Mouse (Mus musculus) splenic B cell, adult 2 months (primary cell): ENCODE data around the gene Lrrc30.

Experiments
- DNase-seq: peaks from one replicate; pipeline ENCODE4 v3.0.0-alpha.2; 2011; ENCODE audit warnings: low read depth, low spot score
- H3K27me3 ChIP-seq: 2 replicates; pipeline ENCODE4 v1.6.1; 2012; ENCODE audit warnings: mild to moderate bottlenecking, low read length, moderate library complexity, mixed read lengths; ENCODE audit not compliant: control insufficient read depth, poor library complexity, insufficient read depth, severe bottlenecking
- H3K36me3 ChIP-seq: 2 replicates; pipeline ENCODE4 v1.6.1; 2012; ENCODE audit warnings: mild to moderate bottlenecking, low read length, moderate library complexity, mixed read lengths; ENCODE audit not compliant: control insufficient read depth, poor library complexity, insufficient read depth, severe bottlenecking

Gene Lrrc30

DNA sequence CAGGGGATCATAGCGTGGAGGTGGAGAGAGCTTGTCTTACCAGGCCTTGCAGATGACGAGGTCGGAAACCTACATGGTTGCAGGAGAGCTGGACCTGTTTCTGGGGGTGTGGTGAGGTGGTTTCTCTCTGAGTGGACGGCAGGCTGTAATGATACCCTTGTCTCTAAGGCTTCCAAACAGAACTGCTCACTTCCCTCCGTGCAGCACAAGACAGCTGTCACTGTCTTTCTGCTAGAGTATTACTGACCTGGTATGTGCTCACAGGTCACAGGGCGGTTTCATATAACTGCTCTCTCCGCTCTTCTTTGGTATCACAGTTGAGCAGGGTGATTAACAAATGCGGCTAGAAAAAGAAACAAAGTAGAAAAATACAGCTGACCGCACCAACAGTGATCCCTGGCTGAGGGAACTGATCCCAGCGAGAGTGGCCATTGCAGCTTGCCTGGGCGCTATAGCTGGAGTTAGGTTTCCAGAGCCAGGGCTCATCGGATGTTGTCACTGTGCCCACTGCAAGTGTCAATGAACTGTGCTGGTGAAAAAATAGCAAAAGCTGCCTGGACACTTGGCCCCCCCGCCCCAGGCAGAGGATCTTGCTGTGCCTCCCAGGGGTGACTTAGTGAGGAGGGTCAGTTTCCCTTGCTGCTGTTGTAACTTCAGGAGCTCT lies at the start of gene Lrrc30:
Gene Lrrc30, minus strand, starts transcription at position 48 of the 664 bp plus-strand sequence.
- no peaks in the 10 kb centered on the region for H3K36me3 ChIP-seq
- DNase-seq = no peak
- no peaks in the 10 kb centered on the region for H3K27me3 ChIP-seq

DNA sequence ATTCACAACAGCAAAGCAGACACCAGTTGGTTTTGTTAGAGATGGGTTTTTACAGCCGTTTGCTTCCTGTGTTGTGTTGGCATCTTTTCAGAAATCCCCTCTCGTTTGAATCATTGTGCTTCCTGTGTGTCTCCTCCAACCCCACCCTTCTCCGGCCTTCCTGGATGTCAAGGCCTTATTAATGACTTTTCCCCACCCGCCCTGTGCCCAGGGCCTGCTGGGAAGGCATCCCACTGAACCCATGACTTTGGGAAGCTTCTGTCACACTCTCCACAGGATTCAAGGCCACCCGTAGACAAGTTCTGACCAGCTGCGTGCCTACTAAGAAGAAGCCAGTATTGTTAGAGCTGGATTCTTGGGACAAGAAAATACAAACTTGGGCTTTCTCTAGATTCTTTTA lies 48.6 kb upstream of the Lrrc30 start:
- Histone ChIP-seq H3K27me3 (no peaks in the 10 kb centered on the region), H3K36me3 (no peaks in the 10 kb centered on the region)
- DNase-seq = no peak

DNA sequence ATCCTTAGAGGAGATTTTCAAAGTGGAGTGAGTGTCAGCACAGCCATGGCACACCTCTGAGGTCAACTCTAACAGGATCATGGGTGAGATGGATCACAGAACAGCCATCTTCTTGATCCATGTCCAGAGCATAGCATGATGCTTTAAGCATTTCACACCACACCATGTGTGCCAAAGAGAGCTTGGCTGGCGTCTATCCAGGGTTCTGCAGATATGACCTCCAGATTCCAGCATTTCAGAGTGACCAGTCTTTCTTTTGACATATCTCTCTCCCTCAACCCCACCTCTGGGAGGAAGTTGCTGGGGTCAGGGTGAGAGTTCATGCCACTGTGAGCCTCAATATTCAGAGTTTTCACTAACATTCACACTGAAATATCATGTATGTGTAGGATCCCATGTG lies 46.1 kb upstream of the Lrrc30 start:
- no peaks in the 10 kb centered on the region for H3K36me3 ChIP-seq
- H3K27me3 ChIP-seq = no peaks in the 10 kb centered on the region
- DNase-seq = no peak

DNA sequence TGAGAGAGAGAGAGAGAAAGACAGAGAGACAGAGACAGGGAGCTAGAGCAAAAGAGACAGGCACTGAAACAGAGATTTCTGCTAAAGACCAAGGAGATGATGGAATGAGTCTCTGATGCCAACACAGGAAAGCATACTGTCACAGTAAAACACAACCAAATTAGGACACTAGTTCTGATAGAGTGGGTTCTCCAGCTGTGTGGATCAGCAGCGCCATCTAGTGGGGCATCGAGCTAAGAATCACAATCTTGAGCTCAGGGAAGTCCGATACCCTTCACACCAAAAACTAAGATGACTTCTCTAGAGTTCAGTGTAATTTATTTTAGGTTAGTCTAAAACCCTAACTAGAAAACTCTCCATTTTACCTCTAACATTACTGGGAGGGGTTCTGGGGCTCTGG lies 35.5 kb upstream of the Lrrc30 start:
- DNase-seq = no peak
- no peaks in the 10 kb centered on the region for H3K36me3 ChIP-seq
- no peaks in the 10 kb centered on the region for H3K27me3 ChIP-seq

DNA sequence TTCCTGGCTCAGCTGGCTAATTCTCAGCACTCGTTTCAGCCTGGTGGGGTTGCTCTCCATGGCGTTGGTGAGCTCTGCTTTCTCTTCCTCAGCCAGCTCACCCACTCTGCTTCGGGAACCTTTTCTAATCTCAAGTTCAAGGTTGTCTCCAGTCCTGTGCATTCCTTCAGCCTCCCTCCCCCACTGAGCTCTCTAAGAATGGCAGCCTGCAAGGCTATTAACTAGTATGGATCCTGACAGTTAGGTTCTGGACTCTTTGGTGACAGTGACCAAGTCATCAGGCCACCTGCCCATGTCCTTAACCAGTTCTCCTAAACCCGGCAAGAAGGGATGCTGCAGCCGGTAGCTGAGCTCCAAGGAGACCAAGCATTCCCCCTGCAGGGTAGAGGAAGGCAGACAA lies 34.5 kb upstream of the Lrrc30 start:
- Histone ChIP-seq H3K27me3 (no peaks in the 10 kb centered on the region), H3K36me3 (no peaks in the 10 kb centered on the region)
- no peak for DNase-seq

DNA sequence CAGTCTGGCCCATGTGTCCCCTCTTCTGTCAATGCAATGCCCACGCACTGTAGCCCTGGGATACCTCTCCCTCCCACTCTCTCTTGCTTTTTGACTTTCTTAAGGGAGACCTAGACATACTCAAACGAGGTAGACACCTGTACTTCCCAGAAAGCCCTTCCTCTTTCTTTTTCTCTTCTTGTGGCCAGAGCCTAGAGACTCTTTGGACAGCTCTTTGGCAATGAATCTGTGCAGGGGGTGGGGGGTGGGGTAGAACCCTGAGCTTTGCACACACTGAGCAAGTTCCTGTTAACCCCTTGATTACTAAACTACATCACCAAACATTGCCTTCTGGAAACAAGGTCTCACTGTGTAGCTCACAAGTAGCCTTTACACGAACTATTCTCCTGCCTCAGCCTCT lies 31.8 kb upstream of the Lrrc30 start:
- Histone ChIP-seq H3K36me3 (no peaks in the 10 kb centered on the region), H3K27me3 (no peaks in the 10 kb centered on the region)
- no peak for DNase-seq

DNA sequence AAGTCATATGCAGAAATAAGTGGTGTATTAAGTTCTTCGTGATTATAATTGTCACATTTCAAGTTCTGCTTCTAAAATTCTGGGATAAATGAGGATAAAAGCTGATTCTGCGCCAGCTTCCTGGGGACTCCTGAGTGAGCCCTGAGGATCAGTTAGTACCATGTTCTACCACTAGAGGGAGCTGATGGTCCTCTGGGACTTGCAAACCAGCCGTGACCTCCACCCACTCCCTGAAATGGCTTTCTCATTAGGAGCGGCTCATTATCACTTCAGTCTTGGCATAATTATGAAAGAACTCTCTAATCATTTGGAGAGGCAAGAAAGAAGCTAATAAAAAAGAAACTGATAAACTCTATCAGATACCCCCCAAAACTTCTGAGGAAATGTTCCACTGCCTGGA lies 19.0 kb upstream of the Lrrc30 start:
- H3K27me3 ChIP-seq = no peaks in the 10 kb centered on the region
- H3K36me3 ChIP-seq = no peaks in the 10 kb centered on the region
- DNase-seq = no peak

DNA sequence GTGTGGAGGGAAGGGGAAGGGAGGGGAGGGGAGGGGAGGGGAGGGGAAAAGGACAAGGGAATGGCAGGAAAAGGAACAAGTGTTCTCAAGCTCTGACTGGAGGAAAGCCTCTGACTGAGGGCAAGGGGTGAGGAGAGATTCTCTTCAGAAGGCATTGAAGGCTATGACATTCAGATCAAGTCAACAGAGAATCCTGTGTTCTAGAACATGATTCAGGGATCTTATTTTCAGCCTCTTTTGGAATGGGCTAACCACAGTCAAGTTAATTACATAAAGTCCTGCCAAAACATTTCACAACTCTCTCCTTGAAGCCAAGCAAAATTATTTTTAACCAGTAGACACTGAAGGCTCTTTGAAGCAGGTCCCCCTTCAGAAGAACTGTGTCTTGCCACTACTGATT lies 9.1 kb upstream of the Lrrc30 start:
- Histone ChIP-seq H3K36me3 (no peaks in the 10 kb centered on the region), H3K27me3 (no peaks in the 10 kb centered on the region)
- DNase-seq = no peak

DNA sequence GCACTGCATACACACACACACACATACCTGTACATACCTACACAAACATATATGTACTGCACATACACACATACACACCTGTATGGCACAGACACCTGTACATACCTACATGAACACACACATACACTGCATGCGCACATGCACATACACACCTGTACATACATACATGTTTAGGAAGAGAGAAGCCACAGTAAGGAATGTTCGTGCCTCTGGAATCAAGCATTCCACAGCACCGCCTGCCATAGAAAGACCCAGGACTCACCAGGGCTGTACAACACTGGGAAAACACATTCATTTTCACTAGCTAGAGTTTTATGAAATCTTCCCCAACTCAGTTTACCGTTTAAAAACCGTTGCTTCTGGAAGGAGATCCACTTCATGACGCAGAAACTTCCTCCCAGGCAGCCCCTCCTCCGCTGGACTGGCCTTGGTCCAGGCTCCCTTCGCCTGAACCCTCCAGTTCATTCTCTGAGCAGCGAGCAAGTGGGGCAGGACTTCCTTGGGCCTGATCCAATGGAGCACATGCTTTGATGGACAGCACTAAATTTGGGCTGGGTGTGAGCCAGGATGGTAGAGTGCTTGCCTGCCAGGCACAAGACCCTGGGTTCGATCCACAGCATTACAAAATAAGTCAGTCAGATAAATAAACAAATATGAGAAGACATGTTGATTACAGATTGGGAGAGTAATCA lies 5.7 kb upstream of the Lrrc30 start:
- H3K27me3 ChIP-seq = no peaks in the 10 kb centered on the region
- H3K36me3 ChIP-seq = no peaks in the 10 kb centered on the region
- DNase-seq = no peak

DNA sequence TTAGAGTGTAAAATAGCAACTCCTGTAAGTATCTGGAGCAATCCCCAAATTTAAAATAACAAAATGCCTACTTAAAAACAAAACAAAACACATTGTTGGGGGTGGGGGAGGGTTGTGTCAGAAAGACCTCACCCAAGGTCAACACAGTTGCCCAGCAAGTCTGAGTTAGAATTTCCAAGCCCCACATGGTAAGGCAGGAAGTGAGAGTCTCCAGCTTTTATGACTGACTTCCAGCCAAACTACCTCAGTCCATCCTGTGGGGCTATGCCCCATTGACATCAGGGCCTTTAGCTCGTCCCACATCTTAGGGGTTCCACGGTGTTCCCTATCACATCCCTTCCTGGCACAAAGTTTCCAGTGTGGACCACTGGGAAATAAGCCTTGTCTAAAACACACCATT lies 4.4 kb upstream of the Lrrc30 start:
- no peaks in the 10 kb centered on the region for H3K27me3 ChIP-seq
- DNase-seq = no peak
- no peaks in the 10 kb centered on the region for H3K36me3 ChIP-seq

DNA sequence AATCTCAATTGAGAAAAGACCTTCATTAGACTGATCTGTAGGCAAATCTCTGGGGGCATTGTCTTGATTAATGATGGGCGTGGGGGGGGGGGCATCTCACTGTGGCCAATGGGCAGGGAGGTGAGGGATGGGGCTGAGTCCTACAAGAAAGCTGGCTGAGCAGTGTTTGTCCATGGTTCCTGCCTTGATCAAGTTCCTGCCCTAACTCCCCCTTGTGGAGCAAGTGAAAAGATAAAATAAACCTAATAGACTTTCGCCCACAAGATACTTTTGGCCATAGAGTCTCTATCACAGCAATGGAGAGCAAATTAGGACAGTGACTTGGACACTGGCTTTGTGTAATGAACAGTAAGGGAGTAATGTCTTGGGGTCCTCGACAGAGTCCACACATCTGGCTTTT lies 3.8 kb upstream of the Lrrc30 start:
- Histone ChIP-seq H3K36me3 (no peaks in the 10 kb centered on the region), H3K27me3 (no peaks in the 10 kb centered on the region)
- no peak for DNase-seq

DNA sequence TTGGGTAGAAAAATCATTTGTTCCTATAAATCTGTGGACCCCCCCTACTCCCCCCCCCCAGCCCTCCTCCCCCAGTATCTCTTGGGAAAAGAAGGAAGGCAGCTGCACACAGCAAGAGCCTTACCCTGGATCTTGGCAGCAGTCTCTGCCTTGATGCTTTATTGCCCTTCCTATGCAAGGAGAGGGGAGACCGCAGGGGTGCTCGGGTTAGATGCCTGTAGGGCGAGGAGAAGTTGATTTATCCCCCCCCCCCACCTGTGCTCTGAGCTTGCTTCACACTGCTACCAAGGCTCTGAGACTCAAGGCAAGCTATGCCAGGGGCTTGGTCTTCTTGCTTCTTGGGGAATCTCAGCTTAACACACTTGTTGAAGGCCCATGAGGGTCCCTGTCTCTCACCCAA lies 2.8 kb downstream of the Lrrc30 start:
- Histone ChIP-seq H3K27me3 (no peaks in the 10 kb centered on the region), H3K36me3 (no peaks in the 10 kb centered on the region)
- DNase-seq = no peak

DNA sequence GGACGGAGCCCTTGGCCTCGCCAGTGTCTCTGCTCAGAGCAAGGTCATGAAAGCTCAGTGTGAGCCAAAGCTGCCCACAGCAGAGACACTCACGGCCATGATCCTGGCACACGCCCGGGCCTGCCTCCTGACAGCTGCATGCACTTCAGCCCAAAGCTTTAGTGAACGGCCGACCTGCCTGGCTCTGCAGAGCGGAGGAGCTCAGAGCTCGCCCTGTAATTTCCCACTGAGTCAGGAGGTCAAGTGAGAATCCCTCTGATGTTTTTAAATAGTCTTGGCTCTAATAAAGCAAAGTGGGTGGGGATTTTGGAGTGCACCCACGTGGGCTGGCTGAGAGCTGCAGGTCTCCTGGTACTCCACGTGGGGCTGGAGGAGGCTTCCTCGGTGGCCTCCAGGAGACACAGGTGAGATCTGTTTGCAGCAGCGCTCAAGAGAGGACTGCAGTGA lies 3.3 kb downstream of the Lrrc30 start:
- no peak for DNase-seq
- H3K27me3 ChIP-seq = no peaks in the 10 kb centered on the region
- H3K36me3 ChIP-seq = no peaks in the 10 kb centered on the region

DNA sequence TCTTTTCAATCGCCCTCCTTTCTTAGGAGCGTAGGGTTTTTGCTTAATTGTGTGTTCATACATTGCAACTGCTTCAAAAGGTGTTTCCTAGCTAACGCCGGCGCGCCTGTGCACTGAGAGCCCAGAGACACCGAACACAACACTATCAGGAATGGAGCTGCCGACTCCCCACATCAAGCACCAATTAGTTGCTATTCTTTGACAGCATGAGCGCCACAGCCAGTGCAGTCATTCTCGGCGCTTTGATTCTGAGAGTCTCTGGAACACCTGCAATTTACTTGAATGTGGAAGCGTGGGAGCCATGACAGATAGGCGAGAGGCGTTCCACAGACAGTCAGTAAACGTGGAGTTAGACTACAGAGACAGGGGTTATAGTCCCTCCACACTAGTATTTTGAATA lies 4.0 kb downstream of the Lrrc30 start:
- H3K36me3 ChIP-seq = no peaks in the 10 kb centered on the region
- H3K27me3 ChIP-seq = no peaks in the 10 kb centered on the region
- DNase-seq = no peak

DNA sequence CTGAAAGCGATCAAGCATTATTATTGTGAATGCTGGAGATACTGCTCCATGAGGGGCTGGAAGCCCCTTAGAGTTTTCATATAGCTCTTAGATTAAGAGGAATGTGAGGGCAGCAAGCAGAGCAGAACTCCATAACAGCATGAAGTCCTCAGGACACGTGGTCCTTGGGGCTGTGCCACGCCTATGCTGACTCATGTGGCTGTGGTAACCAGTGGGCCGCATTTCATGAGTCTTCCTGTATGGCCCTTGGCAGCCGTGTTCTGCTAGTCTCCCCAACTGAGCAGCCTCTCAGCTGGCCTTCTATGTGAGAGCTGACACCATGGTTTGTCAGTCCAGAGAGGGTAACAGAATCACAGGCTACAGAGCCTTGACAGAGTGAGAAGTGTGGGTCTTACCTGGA lies 7.1 kb downstream of the Lrrc30 start:
- no peak for DNase-seq
- Histone ChIP-seq H3K27me3 (no peaks in the 10 kb centered on the region), H3K36me3 (no peaks in the 10 kb centered on the region)

DNA sequence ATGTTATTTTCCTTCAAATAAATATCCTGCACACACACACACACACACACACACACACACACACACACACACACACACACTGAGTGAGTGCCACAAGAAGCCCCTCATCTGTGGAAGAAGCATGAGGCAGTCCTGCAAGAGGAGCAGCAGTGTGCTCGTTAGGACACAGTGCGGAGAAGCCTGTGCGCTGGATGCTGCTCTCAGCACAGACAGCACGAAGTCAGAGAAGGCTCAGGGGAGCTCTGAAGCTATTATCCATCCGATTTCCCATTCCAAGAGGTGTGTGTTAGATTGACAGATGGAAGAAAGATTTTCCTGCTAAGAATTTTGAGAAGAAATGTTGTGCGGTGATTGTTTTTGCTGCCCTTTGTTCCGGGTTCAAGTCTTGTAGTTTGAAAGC lies 13.5 kb downstream of the Lrrc30 start:
- no peaks in the 10 kb centered on the region for H3K36me3 ChIP-seq
- no peak for DNase-seq
- no peaks in the 10 kb centered on the region for H3K27me3 ChIP-seq
